Mouse (Mus musculus): ENCODE results near the gene Per3.

DNA sequence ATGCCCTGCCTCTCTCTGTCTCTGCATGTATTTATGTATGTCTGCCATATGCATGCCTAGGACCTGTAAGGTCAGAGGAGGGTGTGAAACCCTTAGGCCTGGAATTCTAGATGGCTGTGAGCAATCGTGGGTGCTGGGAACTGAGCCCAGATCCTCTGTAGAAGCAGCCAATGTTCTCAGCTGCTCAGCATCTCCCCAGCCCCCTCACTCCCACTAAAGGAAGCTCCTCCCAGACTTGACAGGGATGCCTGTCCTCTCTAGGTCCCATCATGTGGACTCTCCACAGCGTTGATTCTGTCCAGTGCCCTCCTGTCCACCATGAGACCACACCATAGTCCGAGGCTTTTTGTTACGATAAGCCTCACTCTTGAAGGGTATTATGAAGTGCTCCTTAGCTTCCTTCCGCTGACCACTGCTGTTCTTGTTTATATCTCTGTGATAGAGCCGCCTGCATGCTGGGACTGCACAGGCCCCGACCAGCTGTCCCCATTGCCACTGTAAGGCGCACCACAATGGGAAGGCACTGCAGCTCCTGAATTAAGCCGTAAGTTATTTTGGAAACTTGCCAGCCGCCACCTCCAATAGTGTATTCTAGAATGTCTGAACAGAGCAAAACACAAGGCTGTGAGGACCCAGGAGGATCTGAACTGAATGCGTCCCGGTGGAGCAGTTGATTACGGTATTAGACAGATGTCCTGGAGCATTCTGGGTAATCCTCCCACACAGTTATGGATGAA lies 87.9 kb downstream of the Per3 start:
- TF ChIP-seq CTCF (IDR thresholded peaks at IDR 0.05; ENCODE audit: insufficient read depth, low read depth, low read length): no peak
- no peak for TF ChIP-seq POLR2A (IDR thresholded peaks at IDR 0.05; ENCODE audit: insufficient read depth, low read depth, low read length)

Measured in olfactory bulb, adult 2 months (tissue).